Mouse (Mus musculus) stomach, postnatal 0 days (tissue): ENCODE results near the gene Pecr. TPM values are rescaled to one million over a fixed set of nuclear protein-coding genes. Genes with fewer than 3 reads are reported as not detected.
A peak's percentile ranks its signal among the peaks of the same experiment; 100 is the strongest.
"Not testable (repeated sequence)": the region's sequence is repeated elsewhere in the genome, so short reads cannot be mapped to it uniquely, and the experiment has no call there.

ENCODE experiments used
- ATAC-seq: fragments of 200-750 bp; cut with Nextera tagmentation; 2 replicates; pipeline ENCODE4 v1.8.0; 2017; ENCODE audit not compliant: low FRiP score, low TSS enrichment
- DNase-seq: peaks from one replicate; pipeline ENCODE4 v3.0.0-alpha.2; 2016; ENCODE audit warnings: low spot score
- H3K27ac ChIP-seq: fragments of 300-500 bp; sonication (generic); replicated peaks from 2 replicates; pipeline ENCODE4 v1.5.1; 2014; ENCODE audit warnings: mild to moderate bottlenecking, control low read depth
- H3K27me3 ChIP-seq: fragments of 300-500 bp; sonication (generic); 2 replicates; pipeline ENCODE4 v1.6.1; 2014; ENCODE audit warnings: low read length; ENCODE audit not compliant: control insufficient read depth, insufficient read depth
- H3K36me3 ChIP-seq: fragments of 300-500 bp; sonication (generic); 2 replicates; pipeline ENCODE4 v1.6.1; 2014; ENCODE audit warnings: low read length, mixed read lengths; ENCODE audit not compliant: control insufficient read depth, insufficient read depth
- H3K4me1 ChIP-seq: fragments of 300-500 bp; sonication (generic); replicated peaks from 2 replicates; pipeline ENCODE4 v1.6.1; 2014; ENCODE audit warnings: antibody characterized with exemption; ENCODE audit not compliant: control insufficient read depth, insufficient read depth
- H3K4me2 ChIP-seq: fragments of 300-500 bp; sonication (generic); replicated peaks from 2 replicates; pipeline ENCODE4 v1.6.1; 2014; ENCODE audit warnings: low read depth, mild to moderate bottlenecking, control low read depth, moderate library complexity
- H3K4me3 ChIP-seq: fragments of 300-500 bp; sonication (generic); 2 replicates; pipeline ENCODE4 v1.5.1; 2014; ENCODE audit warnings: low read depth, low read length, control low read depth
- H3K9ac ChIP-seq: fragments of 300-500 bp; sonication (generic); 2 replicates; pipeline ENCODE4 v1.6.1; 2014; ENCODE audit warnings: mild to moderate bottlenecking, low read length, control low read depth, mixed read lengths
- H3K9me3 ChIP-seq: fragments of 300-500 bp; sonication (generic); 2 replicates; pipeline ENCODE4 v1.6.1; 2016; ENCODE audit warnings: low read length; ENCODE audit not compliant: control insufficient read depth
- CTCF ChIP-seq: IDR thresholded peaks from 2 replicates; pipeline ENCODE4 v1.5.1; 2016; ENCODE audit warnings: antibody characterized with exemption, low read depth, mild to moderate bottlenecking, moderate library complexity
- EP300 ChIP-seq: optimal IDR thresholded peaks from 2 replicates; pipeline ENCODE3; 2016; ENCODE audit warnings: antibody characterized with exemption
- WGBS: fragments of 180-500 bp; shearing (Covaris S2); extraction: QIAGEN DNeasy Blood & Tissue Kit; methylation state at CpG from one replicate; pipeline ENCODE4 v1.1.7; 2014; 5-methylcytosine and 5-hydroxymethylcytosine counted together
- polyA plus RNA-seq: library from polyadenylated mRNA; unstranded; fragments of >200 nt; fragmentation: Nextera tagmentation; extraction: Ambion mirVana; gene quantifications from 2 replicates; pipeline ENCODE4 v1.2.1, GENCODE M21; 2015

The Pecr gene
- polyA plus RNA-seq, 1 experiment from 2014 or later: 44.8 TPM

- no peak overlapping the region for H3K9ac ChIP-seq
- H3K27me3 ChIP-seq: no peaks in the 10 kb centered on the region
- no peak overlapping the region for H3K27ac ChIP-seq
- DNase-seq: no peak
- peak overlapping the region; percentile 13; the same call in 1 of the 2 replicates for H3K4me3 ChIP-seq
- peak overlapping the region; percentile 34; the same call in 1 of the 2 replicates for H3K4me2 ChIP-seq
- H3K4me1 ChIP-seq: no peaks in the 10 kb centered on the region
- no peaks in the 10 kb centered on the region for H3K9me3 ChIP-seq
- no peak for TF ChIP-seq EP300
- no peak for TF ChIP-seq CTCF
- H3K36me3 ChIP-seq: no peaks in the 10 kb centered on the region
- 4% methylated on average over 10 of the region's 13 CpGs for WGBS
- ATAC-seq: peak; percentile 56; the same call in 1 of the 2 replicates
These were observed 46.9 kb downstream of the Pecr start for GRCm38 (mm10) chr1:72237007-72237775.

DNA sequence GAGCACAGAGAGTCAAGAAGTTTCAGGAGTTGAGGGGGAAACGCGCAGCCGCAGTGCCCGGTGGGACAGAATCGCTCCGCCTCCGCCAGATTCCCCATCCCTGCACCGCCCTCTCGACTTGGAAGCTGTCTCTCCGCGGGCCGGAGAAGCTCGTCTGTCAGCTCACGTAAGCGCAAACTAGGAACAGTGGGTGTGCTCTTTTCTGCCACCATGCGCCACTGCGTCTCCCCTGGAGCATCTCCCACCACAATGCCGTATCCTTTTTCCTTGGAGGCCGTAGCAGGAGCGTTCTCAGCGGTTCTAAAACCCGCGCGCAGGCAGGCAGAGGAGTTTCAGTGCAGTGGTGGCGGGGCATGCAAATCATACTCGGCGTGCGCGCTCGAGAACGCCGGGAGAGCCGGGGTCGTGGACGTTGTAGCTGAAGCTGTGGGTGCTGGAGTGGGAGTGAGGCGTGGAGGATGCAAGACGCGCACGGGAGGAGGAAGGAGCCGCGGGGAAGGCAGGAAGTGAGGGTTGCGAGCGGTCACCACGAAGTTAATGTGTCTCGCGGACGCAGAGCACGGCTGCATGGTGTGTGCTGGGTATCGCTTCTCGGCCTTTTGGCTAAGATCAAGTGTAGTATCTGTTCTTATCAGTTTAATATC is 47.6 kb downstream of the Pecr start:
- H3K4me1 ChIP-seq, H3K9me3 ChIP-seq, H3K27me3 ChIP-seq, H3K36me3 ChIP-seq: not testable (repeated sequence)
- WGBS: under 1% methylated on average over 35 of the region's 50 CpGs
- TF ChIP-seq CTCF: peak; percentile 30
- H3K27ac ChIP-seq: peak overlapping the region; percentile 71
- peak overlapping the region; percentile 56 for H3K9ac ChIP-seq
- peak; percentile 82 for ATAC-seq
- DNase-seq: peak; percentile 64
- H3K4me3 ChIP-seq: peak overlapping the region; percentile 56
- peak overlapping the region; percentile 69 for H3K4me2 ChIP-seq

DNA sequence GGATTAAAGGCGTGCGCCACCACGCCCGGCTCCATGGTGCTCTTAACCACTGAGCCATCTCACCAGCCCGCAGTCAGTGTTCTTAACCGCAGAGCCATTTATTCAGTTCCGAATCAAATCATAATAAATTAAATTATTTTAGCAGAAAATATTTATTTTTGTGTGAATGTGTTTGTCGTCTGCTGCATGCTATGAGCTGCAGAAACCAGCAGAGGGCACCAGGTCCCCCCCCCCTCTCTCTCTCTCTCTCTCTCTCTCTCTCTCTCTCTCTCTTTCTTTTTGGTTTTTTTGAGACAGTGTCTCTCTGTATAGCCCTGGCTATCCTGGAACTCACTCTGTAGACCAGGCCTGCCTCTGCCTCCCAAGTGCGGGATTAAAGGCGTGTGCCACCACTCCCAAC is 51.5 kb downstream of the Pecr start:
- H3K9ac ChIP-seq, H3K4me3 ChIP-seq, H3K27ac ChIP-seq, H3K27me3 ChIP-seq, H3K36me3 ChIP-seq, DNase-seq, H3K4me1 ChIP-seq, H3K4me2 ChIP-seq, ATAC-seq, H3K9me3 ChIP-seq: not testable (repeated sequence)
- peak; percentile 52 for TF ChIP-seq CTCF
- WGBS: 65% methylated on average over 10 of the region's 10 CpGs

DNA sequence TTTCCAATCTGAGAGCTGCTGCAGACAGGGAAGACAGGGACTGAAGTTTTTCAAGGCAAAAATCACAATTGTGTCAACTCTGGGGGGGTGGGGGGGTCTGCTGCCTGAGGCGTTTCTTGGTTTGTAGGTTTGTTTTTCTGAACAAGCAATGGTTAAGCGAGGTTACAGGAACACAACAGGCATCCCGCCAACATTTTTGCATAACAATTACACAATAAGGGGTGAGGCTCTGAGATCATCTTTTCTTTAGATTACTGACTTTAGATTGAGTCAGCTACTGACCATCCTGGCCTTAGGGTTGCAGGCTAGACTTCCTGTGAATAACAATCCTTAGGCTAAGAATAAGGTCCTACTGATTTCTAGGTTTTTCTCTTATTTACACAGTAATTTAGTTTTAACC is 55.1 kb downstream of the Pecr start:
- Histone ChIP-seq H3K9ac (no peak overlapping the region), H3K9me3 (no peaks in the 10 kb centered on the region), H3K4me2 (no peak overlapping the region), H3K4me1 (no peaks in the 10 kb centered on the region), H3K27ac (no peak overlapping the region), H3K4me3 (no peak overlapping the region), H3K27me3 (no peaks in the 10 kb centered on the region), H3K36me3 (no peaks in the 10 kb centered on the region)
- 39% methylated on average over 3 of the region's 3 CpGs for WGBS
- ATAC-seq (no peak), DNase-seq (no peak)
- no peak for TF ChIP-seq EP300
- TF ChIP-seq CTCF: no peak

DNA sequence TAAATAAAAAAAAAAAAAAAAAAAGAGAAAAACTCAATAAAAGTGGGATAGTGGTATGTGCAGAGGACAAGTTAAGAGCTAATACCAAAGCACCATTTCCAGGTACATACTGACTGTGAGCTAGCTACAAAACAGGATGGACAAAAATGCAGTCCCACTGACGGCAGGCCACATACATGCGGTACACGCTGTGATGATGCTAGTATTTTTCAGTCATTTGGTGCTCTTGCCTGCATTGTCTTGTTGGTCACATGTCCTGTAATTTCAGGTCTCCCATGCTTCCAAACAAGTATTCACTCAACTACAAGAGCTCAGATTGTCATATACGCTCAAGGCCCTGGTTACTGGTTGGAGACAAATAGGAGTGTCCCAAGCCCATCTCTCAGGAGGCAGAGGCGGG is 56.6 kb downstream of the Pecr start:
- DNase-seq (no peak), ATAC-seq (no peak)
- 82% methylated on average over 5 of the region's 5 CpGs for whole genome bisulfite sequencing
- no peaks in the 10 kb centered on the region for H3K4me1 ChIP-seq
- no peaks in the 10 kb centered on the region for H3K27me3 ChIP-seq
- no peak overlapping the region for H3K4me2 ChIP-seq
- H3K9me3 ChIP-seq: no peaks in the 10 kb centered on the region
- H3K4me3 ChIP-seq: no peak overlapping the region
- no peak for TF ChIP-seq CTCF
- TF ChIP-seq EP300: no peak
- H3K36me3 ChIP-seq: no peaks in the 10 kb centered on the region
- H3K9ac ChIP-seq: no peak overlapping the region
- H3K27ac ChIP-seq: no peak overlapping the region

- H3K4me3 ChIP-seq: no peak overlapping the region
- 35% methylated on average over 4 of the region's 4 CpGs for WGBS
- H3K9ac ChIP-seq: no peak overlapping the region
- H3K27me3 ChIP-seq: no peaks in the 10 kb centered on the region
- ATAC-seq (no peak), DNase-seq (no peak)
- no peaks in the 10 kb centered on the region for H3K36me3 ChIP-seq
- no peaks in the 10 kb centered on the region for H3K9me3 ChIP-seq
- H3K27ac ChIP-seq: no peak overlapping the region
- no peak overlapping the region for H3K4me2 ChIP-seq
- no peaks in the 10 kb centered on the region for H3K4me1 ChIP-seq
- no peak for TF ChIP-seq EP300
- TF ChIP-seq CTCF: no peak
These were observed 57.1 kb downstream of the Pecr start for GRCm38 (mm10) chr1:72226887-72227481.
